Mouse (Mus musculus) CD4-positive naive resting alpha-beta T cell, adult 57 days (primary cell): ENCODE data around the gene Plac9a. TPM values are rescaled to one million over a fixed set of nuclear protein-coding genes. Genes with fewer than 3 reads are reported as not detected.

Experiments
- total RNA-seq: library from RNA; stranded (reverse); gene quantifications from one replicate; pipeline ENCODE4 v1.2.4, GENCODE M21; 2023

The Plac9a gene
- total RNA-seq: not detected

GRCm38 (mm10) chr14:25903000-25903399, at the start of gene Plac9a:
Gene Plac9a (minus strand): TSS chr14:25903100.

GRCm38 (mm10) chr14:25938004-25938403, 35.1 kb upstream of the Plac9a start, which contains the start of gene Cphx1:
Gene Cphx1 (plus strand): TSS chr14:25938304.

DNA sequence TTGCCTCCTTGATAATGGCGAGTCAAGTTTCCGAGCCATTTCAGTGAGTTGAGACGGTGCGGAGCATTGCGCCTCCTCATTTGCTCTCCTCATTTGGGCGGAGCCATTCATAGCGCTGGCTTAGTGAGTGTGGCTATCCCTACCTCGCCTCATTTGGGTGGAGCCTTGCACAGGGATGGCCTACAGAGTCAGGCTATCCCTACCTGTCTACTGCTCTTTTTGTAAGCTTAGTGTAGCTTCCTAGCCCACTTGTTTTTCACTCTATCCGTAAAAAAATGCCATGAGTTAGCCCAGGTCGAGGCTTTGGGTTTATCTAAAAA, 24.6 kb upstream of the Plac9a start, which contains the start of gene Tmem254a:
Tmem254a (minus strand) TSS at position 111 of the 320 bp plus-strand sequence.

DNA sequence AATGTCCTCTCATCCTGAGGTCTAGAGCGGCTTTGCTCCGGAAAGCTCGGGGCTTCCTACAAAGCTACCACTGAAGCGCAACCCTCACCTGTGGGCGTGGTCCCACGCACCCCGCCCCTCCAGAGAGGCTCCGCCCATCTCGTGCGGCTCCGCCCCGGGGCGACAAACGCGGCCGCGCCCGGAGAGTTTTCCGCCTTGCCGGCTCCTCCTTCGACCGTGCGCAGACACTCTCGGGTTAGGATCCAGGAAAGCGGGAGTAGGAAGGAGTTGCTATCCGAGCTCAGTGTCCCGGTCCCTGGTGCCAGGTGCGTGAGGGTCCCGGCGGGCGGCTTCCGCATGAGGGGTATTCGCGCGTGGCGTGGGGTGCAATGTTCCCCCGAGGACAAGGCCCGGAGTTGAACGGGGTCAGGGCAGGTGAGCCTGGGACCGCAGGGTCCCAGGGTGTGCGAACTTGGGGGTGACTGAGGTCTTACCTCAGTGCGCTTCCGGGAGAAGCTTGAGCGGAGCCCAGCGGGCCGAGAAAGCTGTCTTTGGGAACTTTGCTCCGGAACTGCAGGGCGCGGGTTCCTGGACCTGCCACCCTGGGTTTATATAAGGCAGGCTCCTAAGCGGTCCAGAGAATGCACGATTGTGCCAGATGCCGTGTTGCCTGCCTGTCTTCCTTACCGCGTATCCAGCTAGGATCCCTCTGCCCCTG, 60.8 kb downstream of the Plac9a start, which contains the start of gene Anxa11:
Anxa11 (plus strand) TSS at position 166 of the 697 bp plus-strand sequence.

Other genes starting within 250 kb of the Plac9a start
- gene Ppif, start 208.9 kb downstream of the Plac9a start, total RNA-seq: 27.7 TPM
- gene Zcchc24, start 134.1 kb downstream of the Plac9a start, total RNA-seq: 4.0 TPM
- gene Anxa11, start 60.9 kb downstream of the Plac9a start, total RNA-seq: 79.7 TPM
- gene Tmem254a, start 24.6 kb upstream of the Plac9a start, total RNA-seq: 8.5 TPM
- not detected for gene Cphx1, start 35.2 kb upstream of the Plac9a start, total RNA-seq
- gene Duxbl1, start 75.5 kb upstream of the Plac9a start, total RNA-seq: not detected
- not detected for gene Gm9780, start 139.6 kb upstream of the Plac9a start, total RNA-seq
- 10.8 TPM for gene Tmem254c, start 164.3 kb upstream of the Plac9a start, total RNA-seq
- gene Cphx2, start 178.4 kb upstream of the Plac9a start, total RNA-seq: not detected
- not detected for gene Cphx3, start 179.2 kb upstream of the Plac9a start, total RNA-seq
- gene Duxbl2, start 215.2 kb upstream of the Plac9a start, total RNA-seq: not detected